Mouse (Mus musculus) left cerebral cortex, postnatal 4 days (tissue): Measurements from ENCODE around the gene Tmub2. TPM values are rescaled to one million over a fixed set of nuclear protein-coding genes. Genes with fewer than 3 reads are reported as not detected.
"Not testable (repeated sequence)": the region's sequence is repeated elsewhere in the genome, so short reads cannot be mapped to it uniquely, and the experiment has no call there.

Experiments used
- DNase-seq: peaks from one replicate; pipeline ENCODE4 v3.0.0-alpha.2; 2022
- intact Hi-C: fragments of 180-260 bp; cut with DNase I; formaldehyde crosslinking; loops from one replicate; pipeline ENCODE4 v1.15.1; 2025
- total RNA-seq, 2 experiments: library from RNA; stranded (reverse); gene quantifications; 2 replicates each; pipeline ENCODE4 v1.2.3; 2021

Tmub2 gene
- total RNA-seq, 2 experiments from 2014 or later = 53.6 to 56.1 TPM

DNA sequence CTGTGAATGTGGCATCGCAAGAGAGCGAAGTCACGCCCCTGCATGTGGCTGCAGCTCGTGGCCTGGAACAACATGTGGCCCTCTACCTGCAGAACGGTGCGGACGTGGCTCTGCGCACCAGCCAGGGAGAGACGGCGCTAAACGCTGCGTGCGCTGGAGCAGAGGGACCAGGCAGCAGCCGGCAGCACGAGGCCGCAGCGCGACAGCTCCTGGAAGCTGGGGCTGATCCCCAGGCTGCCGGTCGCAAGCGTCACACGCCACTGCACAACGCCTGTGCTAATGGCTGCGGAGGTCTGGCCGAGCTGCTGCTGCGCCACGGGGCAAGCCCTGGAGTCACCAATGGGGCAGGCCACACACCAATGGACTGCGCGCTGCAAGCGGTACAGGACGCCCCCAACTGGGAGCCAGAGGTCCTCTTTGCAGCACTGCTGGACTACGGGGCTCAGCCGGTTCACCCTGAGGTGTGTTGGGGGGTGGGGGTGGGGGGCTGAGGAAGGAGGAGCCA is 8.3 kb upstream of the Tmub2 start:
- intact Hi-C loops = no loop called here
- no peak for DNase-seq

DNA sequence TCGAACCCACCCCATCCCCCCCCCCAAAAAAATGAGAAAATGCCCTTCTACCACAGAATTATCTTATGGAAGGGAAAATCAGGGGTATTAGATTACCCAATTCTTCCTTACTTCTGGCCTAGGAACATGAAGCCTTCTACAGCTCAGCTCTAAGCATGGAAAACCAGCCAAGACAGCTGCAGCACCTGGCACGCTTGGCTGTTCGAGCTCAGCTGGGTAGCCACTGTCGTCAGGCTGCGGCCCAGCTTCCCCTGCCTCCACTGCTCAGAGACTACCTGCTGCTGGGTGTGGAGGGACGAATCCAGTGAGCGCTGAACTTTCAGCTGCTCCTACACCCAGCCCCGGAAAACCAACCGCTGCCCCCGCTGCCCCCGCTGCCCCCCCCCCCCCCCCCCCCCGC is 7.0 kb upstream of the Tmub2 start:
- no peak for DNase-seq
- intact Hi-C loops = no loop called here

DNA sequence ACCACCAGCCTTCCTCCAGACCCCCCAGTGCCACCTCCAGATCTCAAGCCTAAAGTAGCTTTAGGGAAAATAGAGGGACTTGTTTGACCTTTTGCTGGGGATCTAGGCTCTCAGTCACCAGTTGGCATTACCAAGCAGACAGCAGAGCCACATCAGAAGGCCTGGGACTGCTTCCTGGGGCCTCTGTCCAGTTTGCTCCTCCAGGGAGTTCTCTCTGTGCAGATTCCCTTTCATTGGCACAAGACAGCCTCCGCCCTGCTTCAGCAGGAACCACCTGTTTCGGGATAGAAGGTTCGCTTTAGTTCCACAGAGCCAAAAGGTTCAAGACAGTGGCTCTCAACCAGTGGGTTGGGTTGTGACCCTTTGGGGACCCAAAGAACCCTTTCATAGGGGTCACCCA is 5.1 kb upstream of the Tmub2 start:
- intact Hi-C loops = no loop called here

DNA sequence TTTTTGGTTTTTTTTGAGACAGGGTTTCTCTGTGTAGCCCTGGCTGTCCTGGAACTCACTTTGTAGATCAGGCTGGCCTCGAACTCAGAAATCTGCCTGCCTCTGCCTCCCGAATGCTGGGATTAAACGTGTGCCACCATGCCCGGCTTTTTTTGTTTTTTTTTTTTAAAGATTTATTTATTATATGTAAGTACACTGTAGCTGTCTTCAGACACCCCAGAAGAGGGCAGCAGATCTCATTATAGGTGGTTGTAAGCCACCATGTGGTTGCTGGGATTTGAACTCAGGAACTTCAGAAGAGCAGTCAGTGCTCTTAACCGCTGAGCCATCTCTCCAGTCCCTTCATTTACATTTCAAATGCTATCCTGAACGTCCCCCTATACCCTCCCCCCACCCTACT is 4.5 kb upstream of the Tmub2 start:
- DNase-seq, intact Hi-C loops: not testable (repeated sequence)

More for the DNA sequence above, 5.1 kb upstream of the Tmub2 start:
- DNase-seq = no peak

DNA sequence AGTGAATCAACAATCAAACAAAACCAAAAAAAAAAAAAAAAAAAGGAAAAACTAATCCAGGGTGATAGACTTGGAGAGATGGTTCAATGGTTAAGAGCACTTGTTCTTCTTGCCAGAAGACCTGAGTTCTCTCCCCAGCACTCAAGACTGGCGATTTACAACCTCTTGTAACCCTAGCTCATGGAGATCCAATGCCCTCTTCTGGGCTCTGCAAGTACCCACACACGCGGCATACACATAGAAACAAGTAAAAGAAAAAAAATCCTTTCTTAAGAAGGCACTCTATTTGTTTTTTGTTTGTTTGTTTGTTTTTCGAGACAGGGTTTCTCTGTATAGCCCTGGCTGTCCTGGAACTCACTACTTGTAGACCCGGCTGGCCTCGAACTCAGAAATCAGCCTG is 809 bp upstream of the Tmub2 start:
- no peak for DNase-seq
- intact Hi-C loops = no loop called here

DNA sequence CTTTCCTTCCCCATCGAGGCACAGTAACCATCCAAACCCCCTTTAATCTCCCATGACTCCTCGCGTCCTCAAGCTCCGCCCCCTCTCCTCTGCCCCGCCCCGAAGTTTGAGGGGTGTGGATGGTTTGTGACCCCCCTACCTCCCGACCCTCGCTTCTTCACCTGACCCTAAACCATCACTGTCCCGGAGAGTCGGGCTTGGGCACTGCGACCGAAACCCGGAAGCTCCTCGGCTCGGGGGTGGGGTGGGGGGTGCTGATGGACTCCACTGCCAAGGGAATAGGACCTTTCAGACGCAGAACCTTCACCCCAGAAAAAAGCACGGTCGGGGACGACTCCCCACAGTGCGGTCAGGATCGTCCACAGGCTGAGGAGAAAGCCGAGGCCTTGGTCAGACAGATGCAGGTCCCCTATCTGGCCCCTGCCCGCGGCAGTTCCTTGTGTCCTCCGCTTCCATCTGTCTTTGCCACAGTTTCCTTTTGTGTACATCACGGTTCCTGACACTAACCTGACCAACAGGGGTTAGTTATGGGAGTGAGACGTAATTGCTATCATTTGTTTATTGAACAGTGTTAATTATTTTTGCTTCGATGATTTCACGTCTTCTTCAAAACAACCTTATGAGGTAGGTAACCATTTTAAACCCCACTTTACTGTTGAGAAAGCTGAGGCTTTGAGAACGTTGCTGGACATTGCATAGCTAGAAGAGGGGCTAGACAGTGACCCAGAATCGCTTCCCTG is 534 bp downstream of the Tmub2 start:
- DNase-seq = peak; percentile 61
- intact Hi-C loops = no loop called here

DNA sequence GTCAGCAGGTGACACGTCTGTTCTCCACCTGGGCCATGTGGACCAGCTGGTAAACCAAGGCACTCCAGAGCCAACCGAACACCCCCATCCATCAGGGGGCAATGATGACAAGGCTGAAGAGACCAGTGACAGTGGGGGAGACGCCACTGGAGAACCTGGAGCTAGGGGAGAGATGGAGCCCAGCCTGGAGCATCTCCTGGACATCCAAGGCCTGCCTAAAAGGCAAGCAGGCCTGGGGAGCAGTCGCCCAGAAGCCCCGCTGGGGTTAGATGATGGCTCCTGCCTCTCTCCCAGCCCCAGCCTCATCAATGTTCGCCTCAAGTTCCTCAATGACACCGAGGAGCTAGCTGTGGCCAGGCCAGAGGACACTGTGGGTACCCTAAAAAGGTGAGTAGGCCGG is 2.8 kb downstream of the Tmub2 start:
- intact Hi-C loops = no loop called here
- no peak for DNase-seq

DNA sequence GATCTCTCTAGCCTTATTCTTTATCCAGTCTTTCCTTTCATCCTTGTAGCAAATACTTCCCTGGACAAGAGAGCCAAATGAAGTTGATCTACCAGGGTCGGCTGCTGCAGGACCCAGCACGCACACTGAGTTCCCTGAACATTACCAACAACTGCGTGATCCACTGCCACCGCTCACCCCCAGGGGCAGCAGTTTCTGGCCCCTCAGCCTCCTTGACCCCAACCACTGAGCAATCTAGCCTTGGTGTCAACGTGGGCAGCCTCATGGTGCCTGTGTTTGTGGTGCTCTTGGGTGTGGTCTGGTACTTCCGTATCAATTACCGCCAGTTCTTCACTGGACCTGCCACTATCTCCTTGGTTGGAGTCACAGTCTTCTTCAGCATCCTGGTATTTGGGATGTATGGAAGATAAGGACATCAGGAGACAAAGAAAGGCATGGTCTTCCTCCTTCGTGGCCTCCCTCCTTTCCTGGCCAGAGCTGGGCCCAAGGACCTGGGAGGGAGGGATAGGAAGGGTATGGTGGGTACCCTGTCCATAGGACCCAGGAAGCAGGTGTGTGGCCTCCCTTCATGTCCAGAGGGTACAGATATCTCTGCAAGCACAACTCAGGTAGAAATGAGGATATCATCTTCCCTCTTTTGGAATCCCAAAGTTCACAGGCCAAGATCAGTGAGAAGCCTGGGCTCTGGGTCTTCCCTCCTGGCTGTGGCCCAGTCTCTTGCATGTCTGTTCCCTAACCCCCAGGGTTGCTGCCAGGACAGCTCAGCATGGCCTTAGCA is 3.5 kb downstream of the Tmub2 start:
- intact Hi-C loops = no loop called here
- DNase-seq = no peak

DNA sequence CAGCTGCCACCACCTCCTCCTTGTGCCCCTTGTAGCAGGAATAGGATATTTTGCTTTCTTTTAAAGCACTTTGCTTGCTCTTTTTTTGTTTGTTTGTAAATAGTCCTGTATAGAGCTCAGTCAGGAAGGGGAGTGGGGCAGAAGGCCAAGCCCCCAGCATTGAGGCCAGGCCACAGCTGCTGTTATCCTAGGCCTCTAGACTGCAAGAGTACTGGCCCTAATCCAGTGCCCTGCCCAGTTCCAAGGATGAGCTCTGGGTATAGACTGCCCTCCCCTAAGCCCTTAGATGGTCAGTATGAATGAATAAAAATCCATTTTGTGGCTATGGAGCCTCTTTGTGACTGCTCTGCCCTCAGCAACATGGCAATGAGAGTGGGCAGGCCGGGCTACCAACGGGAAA is 4.2 kb downstream of the Tmub2 start:
- peak; percentile 75 for DNase-seq
- intact Hi-C loops = no loop called here

DNA sequence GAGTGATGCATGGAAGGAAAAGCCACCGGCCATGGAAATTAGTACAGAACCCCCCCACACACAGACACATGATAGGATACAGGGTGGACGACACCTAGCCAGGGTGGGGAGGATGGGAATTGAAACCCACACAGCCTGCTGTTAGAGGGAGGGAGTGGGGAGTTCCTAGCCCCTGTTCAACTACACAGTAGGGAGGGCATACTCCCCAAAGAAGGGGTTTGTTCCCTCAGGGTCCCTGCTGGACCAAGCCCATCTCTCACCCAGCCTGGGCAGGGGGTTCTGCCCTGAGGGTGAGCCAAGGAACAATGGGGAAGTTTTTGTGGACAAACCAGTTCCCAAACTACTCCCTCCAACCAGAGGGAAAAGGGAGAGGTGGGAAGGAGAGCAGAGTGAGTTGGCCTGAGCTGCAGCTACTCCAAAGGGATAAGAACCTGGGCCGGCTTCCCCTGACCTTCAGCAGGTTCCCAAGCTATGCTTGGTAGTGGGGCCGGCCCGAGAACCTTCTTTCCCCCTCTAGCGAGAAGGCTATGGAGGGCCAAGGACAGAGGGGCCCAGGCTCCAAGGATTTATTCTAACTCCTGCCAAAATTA is 4.9 kb downstream of the Tmub2 start:
- intact Hi-C loops = no loop called here
- no peak for DNase-seq

DNA sequence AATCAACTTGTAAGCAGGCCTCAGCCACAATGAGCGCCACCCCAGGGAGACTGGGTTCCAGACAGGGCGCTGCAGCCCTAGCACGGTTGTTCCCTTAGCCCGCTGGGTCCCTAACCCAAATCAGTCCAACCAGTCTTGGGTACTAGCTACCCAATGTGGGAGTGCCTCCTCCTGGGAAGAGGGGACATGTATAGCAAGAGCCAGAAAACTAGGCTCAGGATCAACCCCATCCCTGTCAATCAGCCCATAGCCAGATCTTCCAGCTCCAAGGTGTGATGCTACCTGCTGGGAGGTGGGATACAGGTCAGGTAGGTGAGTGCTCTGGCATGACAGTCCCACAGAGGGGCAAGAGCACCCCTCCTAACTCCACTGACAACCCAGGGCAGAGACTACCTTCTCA is 5.4 kb downstream of the Tmub2 start:
- intact Hi-C loops = no loop called here
- no peak for DNase-seq

DNA sequence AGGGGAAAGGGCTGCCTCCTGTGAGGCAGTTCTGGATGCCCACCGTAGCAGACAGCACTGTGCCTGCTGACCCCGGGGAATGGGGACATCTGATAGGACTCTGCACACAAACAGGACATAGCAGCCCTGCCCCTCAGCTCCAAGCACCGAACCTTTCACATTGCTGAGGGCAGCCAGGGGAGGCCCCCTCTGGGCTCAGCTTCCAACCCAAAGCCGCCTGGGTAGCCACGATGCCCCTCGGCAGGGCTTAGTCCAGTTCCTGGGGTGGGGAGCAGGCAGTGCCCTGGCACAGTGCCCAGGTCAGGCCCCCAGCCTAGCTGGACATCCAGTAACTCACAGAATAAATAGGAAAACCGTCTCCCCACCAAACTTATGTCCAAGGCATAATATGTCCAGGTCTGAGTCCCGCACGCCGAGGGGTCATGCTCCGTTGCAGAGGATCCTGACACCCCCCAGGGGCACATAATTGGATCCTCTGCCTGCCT is 6.4 kb downstream of the Tmub2 start:
- DNase-seq = peak; percentile 9
- intact Hi-C loops = no loop called here

DNA sequence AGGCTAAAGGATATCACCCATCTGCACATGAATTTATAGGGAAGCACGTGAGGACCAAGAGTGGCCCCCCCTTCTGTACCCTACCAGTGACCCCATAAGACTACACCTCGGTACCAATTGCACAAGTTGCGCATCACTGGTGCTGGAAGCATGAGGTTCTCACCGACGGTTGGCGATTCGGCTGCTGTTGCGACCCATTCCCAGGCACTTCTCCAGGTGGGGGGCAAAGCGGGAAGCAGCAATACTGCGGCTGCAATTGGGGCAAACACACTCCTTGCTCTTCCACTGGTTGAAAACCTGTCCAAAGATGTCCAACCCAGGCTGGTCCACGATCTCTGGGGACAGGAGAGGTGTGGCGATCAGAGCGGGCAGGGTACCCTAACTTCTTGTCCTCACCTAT is 9.2 kb downstream of the Tmub2 start:
- peak; percentile 9 for DNase-seq
- intact Hi-C loops = no loop called here

DNA sequence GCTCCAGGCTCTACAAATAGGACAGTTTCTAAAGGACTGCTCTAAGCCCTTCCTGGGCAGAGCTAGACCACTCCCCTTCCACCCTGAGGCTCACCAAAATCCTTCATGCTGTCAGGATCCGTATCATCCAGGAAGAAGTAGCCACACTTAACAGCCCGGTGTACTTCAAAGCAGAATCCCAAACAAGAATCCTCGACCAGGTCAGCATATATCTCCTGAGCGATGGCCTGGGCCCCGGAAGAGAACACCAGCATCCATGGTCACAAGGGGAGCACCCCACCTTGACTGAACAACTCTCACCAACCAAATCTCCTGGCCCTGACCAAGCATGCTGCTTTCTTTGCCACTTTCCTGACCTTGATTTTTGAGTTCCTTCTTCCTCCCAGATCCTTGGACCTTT is 9.7 kb downstream of the Tmub2 start:
- DNase-seq = no peak
- intact Hi-C loops = no loop called here

DNA sequence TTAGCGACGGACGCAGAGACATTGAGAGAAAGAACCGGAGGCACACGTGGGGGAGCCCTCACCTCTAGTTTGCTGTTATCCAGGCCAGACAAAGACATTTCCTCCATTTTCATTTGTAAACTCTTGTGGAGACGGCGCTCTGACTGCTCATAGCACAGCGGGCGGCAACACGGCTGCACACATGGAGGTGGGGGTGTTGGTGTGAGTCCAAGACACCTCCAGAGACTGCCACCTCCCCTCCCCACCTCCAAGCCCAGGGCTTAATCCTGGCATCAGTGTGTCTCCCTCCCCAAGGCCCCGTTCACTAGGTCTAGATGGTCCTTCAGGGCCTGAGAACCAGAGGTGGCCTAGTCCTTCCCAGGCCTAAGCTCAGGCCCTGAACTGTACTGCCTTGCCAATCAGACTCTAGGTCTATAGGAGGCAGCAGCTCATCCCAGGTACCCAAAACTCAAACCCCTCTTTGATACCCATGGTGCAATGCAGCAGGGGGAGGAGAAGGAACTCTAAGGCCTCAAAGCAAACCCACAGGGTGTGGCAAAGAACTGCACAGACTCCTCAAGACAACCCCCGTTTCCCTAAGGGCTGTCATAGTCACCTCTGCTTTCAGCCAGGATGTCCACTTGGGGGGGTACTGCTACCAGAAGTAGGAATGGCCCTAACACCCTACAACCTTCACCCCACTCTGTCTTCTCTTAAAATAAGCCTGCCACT is 10.3 kb downstream of the Tmub2 start:
- peak; percentile 22 for DNase-seq

DNA sequence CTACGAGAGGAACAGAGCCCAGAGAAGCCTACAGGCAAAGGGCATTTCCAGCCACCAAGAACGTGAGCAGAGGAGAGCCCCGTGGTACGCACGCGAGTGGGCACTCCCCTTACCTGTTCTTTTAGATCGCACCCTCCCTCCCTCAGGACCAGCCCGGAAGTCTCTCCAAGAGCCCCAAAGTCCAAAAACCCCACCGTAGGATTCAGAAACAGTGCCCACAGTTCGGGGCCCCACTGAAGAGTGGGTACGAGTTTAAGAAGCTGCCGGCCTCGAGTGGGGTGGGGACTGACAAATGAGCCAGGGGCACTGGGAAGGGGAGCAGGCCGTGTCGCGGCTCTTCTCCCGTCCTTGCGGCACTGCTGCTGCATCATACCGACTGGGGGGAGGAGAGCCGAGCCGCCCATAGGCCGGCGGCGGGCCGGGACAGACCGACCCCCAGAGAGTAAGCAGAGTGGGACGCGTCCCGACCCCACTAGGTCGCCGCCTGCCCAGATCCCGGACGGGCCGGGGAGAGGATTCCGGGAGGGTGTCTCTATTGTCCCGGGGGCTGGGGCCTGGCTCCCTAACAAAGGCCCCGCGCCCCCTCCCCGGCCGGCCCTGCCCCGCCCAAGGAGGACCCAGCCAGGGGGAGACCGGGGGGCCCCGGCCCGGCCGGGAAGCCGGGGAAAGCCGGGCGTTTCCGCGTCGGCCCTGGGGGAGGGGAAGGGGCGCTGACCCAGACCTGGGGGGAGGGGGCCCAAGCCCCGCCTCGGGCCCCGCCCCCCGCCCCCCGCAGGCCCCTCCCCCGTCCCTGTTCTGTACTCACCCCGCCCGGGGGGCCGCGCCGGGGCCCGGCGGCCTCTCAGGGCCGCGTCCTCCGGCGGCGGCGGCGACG is 11.1 kb downstream of the Tmub2 start:
- intact Hi-C loops = loop anchor here (5.0 kb wide), 2 partner anchors 116 to 136 kb away; partner anchors contain the start of gene Grn
- peak; percentile 65 for DNase-seq

More for the DNA sequence above, 10.3 kb downstream of the Tmub2 start:
- intact Hi-C loops = loop anchor here (5.0 kb wide), 2 partner anchors 117 to 137 kb away; partner anchors contain the start of gene Grn

DNA sequence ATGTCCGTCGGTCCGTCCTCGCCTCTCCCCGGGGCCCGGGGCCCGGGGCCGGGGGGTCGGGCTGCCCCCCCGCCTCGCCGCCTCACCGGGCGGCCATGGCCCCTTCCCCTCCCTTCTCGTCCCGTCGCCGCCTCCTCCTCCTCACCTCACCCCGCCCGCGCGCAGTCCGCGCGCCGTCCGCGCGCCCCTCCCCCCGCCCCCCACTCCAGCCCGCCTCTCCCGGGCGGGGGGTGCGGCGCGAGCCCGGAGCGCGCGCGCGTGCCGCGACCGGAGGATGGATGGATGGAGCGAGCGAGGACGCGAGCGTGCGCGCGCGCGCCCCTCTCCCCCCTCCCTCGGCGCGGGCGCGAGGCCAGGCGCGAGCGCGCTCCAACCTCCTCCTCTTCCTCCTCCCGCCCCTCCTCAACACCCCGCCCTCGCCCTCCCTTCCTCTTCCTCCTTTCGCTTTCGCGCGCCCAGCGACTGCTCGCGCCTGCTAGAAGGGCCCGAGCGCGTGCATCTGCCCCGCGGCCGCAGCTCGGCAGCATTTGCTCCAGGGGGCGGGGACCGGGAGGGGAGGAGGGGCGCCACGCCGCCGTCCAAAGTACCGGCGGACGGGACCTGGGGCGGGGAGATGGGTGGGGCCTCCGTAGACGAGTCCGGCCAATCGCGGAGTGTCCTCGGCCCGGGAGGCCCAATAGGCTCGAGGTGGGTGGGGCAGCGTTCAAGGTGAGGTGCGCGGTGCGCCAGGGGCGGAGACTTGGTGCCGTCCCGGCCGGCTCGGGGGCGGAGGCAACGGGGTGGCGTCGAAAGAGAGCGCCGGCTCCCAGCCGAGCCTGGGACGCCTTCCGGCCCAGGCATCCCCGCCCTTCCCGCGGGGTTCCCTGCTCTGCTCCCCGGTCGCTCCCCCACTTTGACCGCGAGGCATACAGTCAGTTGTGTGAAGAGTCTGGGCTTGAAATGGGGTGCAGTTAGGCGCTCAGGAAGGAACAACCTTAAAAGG is 12.1 kb downstream of the Tmub2 start, which contains the start of gene Atxn7l3:
Gene Atxn7l3, minus strand, starts transcription at position 141 of the 982 bp plus-strand sequence.
- intact Hi-C loops = loop anchor here (5.0 kb wide), 2 partner anchors 116 to 136 kb away; partner anchors contain the start of gene Grn

More for the DNA sequence above, 12.1 kb downstream of the Tmub2 start, which contains the start of gene Atxn7l3:
- peak; percentile 99 for DNase-seq
